ENCODE assay signal across 8 mouse cellular contexts in the genomic region with DNA sequence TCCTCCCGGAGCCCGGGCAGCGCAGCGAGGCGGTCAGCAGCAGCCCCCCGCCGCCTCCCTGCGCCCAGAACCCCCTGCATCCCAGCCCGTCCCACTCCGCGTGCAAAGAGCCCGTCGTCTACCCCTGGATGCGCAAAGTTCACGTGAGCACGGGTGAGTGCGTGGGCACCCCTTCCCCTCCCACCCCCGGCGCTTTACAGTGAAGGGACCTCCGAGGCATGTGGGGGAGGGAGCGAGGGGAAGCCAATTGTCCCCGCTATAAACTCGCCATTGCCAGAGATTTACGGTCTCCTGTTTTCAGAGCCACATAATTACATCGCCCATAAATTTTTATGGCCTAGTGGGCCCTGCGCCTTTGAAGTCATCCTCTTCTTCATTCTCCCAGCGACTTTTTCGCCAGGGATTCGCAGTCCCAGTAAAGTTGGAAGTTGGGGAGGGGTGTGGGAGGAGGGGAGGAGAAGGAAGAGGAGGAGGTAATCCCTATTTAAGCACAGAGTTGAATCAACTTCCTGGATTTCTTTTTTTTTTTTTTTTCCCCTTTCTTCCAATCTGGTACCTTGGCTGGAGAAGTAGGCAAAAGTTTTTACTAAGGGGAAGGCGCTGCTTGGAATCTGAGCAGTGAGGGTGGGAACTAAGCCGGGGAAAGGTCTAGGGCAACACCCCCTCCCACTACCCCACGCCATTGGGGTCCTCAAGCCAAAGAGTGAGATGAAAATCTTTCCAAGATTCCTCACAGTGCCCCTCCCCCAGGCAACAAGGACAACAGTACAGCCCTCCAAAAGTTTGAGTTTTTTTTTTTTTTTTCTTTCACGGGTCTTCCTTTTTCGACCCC. TPM values are rescaled to one million over a fixed set of nuclear protein-coding genes. Genes with fewer than 3 reads are reported as not detected.
DNase-seq lines count a peak whose midpoint lies in the region; ATAC-seq and TF ChIP-seq lines count a peak whose summit lies in the region.

No protein-coding gene starts in this region.

- H3K4me1 ChIP-seq in neural tube, embryonic 11.5 days (ENCODE audit: control insufficient read depth, insufficient read depth, low read length), result peaks cover 29% of the 10 kb centered on the region
- no peaks in the 10 kb centered on the region for H3K4me1 ChIP-seq in forebrain, postnatal 0 days (ENCODE audit: insufficient read depth)

- H3K27me3 ChIP-seq in neural tube, embryonic 11.5 days (ENCODE audit: control insufficient read depth, insufficient read depth, low read length), result no peaks in the 10 kb centered on the region
- peaks cover 99% of the 10 kb centered on the region for H3K27me3 ChIP-seq in forebrain, postnatal 0 days (ENCODE audit: insufficient read depth, low read length)
- peaks cover 83% of the 10 kb centered on the region for H3K27me3 ChIP-seq in myocyte (ENCODE audit: control insufficient read depth, insufficient read depth, insufficient read length)

- DNase-seq in neural tube, embryonic 11.5 days (ENCODE audit: low spot score), result peak; percentile 67
- DNase-seq in neural tube, embryonic 10.5 days (ENCODE audit: extremely low spot score, low spot score), result no peak
- DNase-seq in forebrain, postnatal 0 days, result no peak
- peak; percentile 61 to 66 for DNase-seq in kidney, postnatal 36 days
- no peak for DNase-seq in cerebellum, postnatal 4 days (ENCODE audit: low spot score in 2 of 2)
- DNase-seq in layer of hippocampus, adult 2 months (ENCODE audit: low spot score in 2 of 2), result no peak
- DNase-seq in left cerebral cortex, postnatal 36 days (ENCODE audit: low spot score in 2 of 2), result no peak

- TF ChIP-seq POLR2A in myocyte (IDR thresholded peaks at IDR 0.05; ENCODE audit: insufficient read length, low read depth), result no peak

- peak overlapping the region; percentile 100 for H3K9ac ChIP-seq in neural tube, embryonic 11.5 days (ENCODE audit: low read length)
- no peak overlapping the region for H3K9ac ChIP-seq in forebrain, postnatal 0 days

- peak overlapping the region; percentile 100 for H3K27ac ChIP-seq in neural tube, embryonic 11.5 days (ENCODE audit: low read depth, low read length)
- no peak overlapping the region for H3K27ac ChIP-seq in forebrain, postnatal 0 days (ENCODE audit: low read depth, low read length)
- no peak overlapping the region for H3K27ac ChIP-seq in layer of hippocampus, adult 2 months

- intact Hi-C loops in left cerebral cortex, postnatal 36 days (cut with DNase I), result loop anchor here (10.0 kb wide), 1 partner anchor 314 kb away; the partner anchor contains the start of gene Igf2bp1

- no peak for TF ChIP-seq CTCF in forebrain, postnatal 0 days (IDR thresholded peaks at IDR 0.05; ENCODE audit: low read depth)
- no peak for TF ChIP-seq CTCF in layer of hippocampus, adult 2 months (conservative IDR thresholded peaks at IDR 0.05)

- H3K79me2 ChIP-seq in myocyte (ENCODE audit: control insufficient read depth, insufficient read depth), result no peaks in the 10 kb centered on the region

- H3K9me3 ChIP-seq in neural tube, embryonic 11.5 days (ENCODE audit: control insufficient read depth, low read length), result no peaks in the 10 kb centered on the region
- H3K9me3 ChIP-seq in forebrain, postnatal 0 days (ENCODE audit: low read length), result no peaks in the 10 kb centered on the region

- peak; percentile 73 for ATAC-seq in neural tube, embryonic 11.5 days (ENCODE audit: insufficient read depth, low FRiP score, low TSS enrichment)
- no peak for ATAC-seq in forebrain, postnatal 0 days

- WGBS in neural tube, embryonic 11.5 days, result under 1% methylated on average over 26 of the region's 34 CpGs
- under 1% methylated on average over 26 of the region's 34 CpGs for WGBS in forebrain, postnatal 0 days

- peaks cover 2% of the 10 kb centered on the region; the same call in 1 of the 2 replicates for H3K36me3 ChIP-seq in neural tube, embryonic 11.5 days (ENCODE audit: control insufficient read depth, insufficient read depth, low read length)
- no peaks in the 10 kb centered on the region for H3K36me3 ChIP-seq in forebrain, postnatal 0 days (ENCODE audit: insufficient read depth)
- H3K36me3 ChIP-seq in myocyte (ENCODE audit: control insufficient read depth, insufficient read depth), result no peaks in the 10 kb centered on the region

- H3ac ChIP-seq in myocyte (ENCODE audit: control insufficient read depth, insufficient read length), result no peak overlapping the region

- H3K4me3 ChIP-seq in neural tube, embryonic 11.5 days (ENCODE audit: low read depth, low read length), result peak overlapping the region; percentile 96
- H3K4me3 ChIP-seq in forebrain, postnatal 0 days (ENCODE audit: low read depth, low read length), result no peak overlapping the region
- no peak overlapping the region for H3K4me3 ChIP-seq in myocyte
- no peak overlapping the region for H3K4me3 ChIP-seq in layer of hippocampus, adult 2 months

- H3K4me2 ChIP-seq in neural tube, embryonic 11.5 days (ENCODE audit: low read depth), result peak overlapping the region; percentile 100
- H3K4me2 ChIP-seq in forebrain, postnatal 0 days (ENCODE audit: low read depth), result peak overlapping the region; percentile 10; the same call in 1 of the 2 replicates
- H3K4me2 ChIP-seq in myocyte (ENCODE audit: low read depth), result peak overlapping the region; percentile 58

TF ChIP-seq in myocyte, 11 proteins besides CTCF, POLR2A, EP300 and RAD21:
- TF ChIP-seq USF1 (IDR thresholded peaks at IDR 0.05; ENCODE audit: low read depth) (no peak), TCF3 (IDR thresholded peaks at IDR 0.05; ENCODE audit: insufficient read length, low read depth) (no peak), MYOG (IDR thresholded peaks at IDR 0.05; ENCODE audit: control insufficient read depth in 1 of 3, insufficient read depth in 1 of 3, insufficient read length in 2 of 3, low read depth in 2 of 3) (no peak), REST (IDR thresholded peaks at IDR 0.05; ENCODE audit: insufficient read depth, insufficient read length) (no peak), E2F4 (IDR thresholded peaks at IDR 0.05; ENCODE audit: insufficient read depth) (no peak), CEBPB (IDR thresholded peaks at IDR 0.05; ENCODE audit: insufficient read depth, poor library complexity, severe bottlenecking) (no peak), MAX (IDR thresholded peaks at IDR 0.05; ENCODE audit: low read depth) (no peak), SRF (IDR thresholded peaks at IDR 0.05; ENCODE audit: control insufficient read depth, insufficient read length, low read depth) (no peak), POLR2AphosphoS2 (IDR thresholded peaks at IDR 0.05; ENCODE audit: insufficient read length, low read depth) (no peak), MYOD1 (IDR thresholded peaks at IDR 0.05; ENCODE audit: control insufficient read depth in 1 of 3, insufficient read length in 2 of 3, low read depth in 2 of 3) (no peak), TCF12 (IDR thresholded peaks at IDR 0.05; ENCODE audit: insufficient read depth, poor library complexity, severe bottlenecking) (no peak)
TF ChIP-seq in myocyte: peak in this region for 0.

RNA-seq across cellular contexts. Expression of gene Hoxb4, which starts 1.2 kb away (rescaled TPM):
- polyA plus RNA-seq in neural tube, embryonic 11.5 days (2014; fragmentation: Nextera tagmentation; extraction: Ambion mirVana), result 3.1 and 3.8 TPM in 2 replicates
- total RNA-seq in forebrain, postnatal 0 days (2014; rRNA removed), result not detected in 2 replicates
- not detected in 2 replicates for polyA plus RNA-seq in forebrain, postnatal 0 days (2015; fragmentation: Nextera tagmentation; extraction: Ambion mirVana)
- polyA plus RNA-seq in myocyte (2012; fragmentation: generic; extraction: Trizol), result not detected
- total RNA-seq in layer of hippocampus, adult 2 months (2021), result not detected
- total RNA-seq in left cerebral cortex, postnatal 36 days (2021), result not detected

RNA-seq across cellular contexts. Expression of gene Hoxb3, which starts 3.8 kb away (rescaled TPM):
- 10.3 and 14.2 TPM in 2 replicates for polyA plus RNA-seq in neural tube, embryonic 11.5 days (2014; fragmentation: Nextera tagmentation; extraction: Ambion mirVana)
- total RNA-seq in forebrain, postnatal 0 days (2014; rRNA removed), result not detected in 2 replicates
- not detected in 2 replicates for polyA plus RNA-seq in forebrain, postnatal 0 days (2015; fragmentation: Nextera tagmentation; extraction: Ambion mirVana)
- not detected for polyA plus RNA-seq in myocyte (2012; fragmentation: generic; extraction: Trizol)
- not detected for total RNA-seq in layer of hippocampus, adult 2 months (2021)
- total RNA-seq in left cerebral cortex, postnatal 36 days (2021), result not detected

RNA-seq across cellular contexts. Expression of gene Hoxb5, which starts 16.2 kb away (rescaled TPM):
- 49.0 and 49.1 TPM in 2 replicates for polyA plus RNA-seq in neural tube, embryonic 11.5 days (2014; fragmentation: Nextera tagmentation; extraction: Ambion mirVana)
- not detected in 2 replicates for total RNA-seq in forebrain, postnatal 0 days (2014; rRNA removed)
- not detected in 2 replicates for polyA plus RNA-seq in forebrain, postnatal 0 days (2015; fragmentation: Nextera tagmentation; extraction: Ambion mirVana)
- not detected for polyA plus RNA-seq in myocyte (2012; fragmentation: generic; extraction: Trizol)
- total RNA-seq in layer of hippocampus, adult 2 months (2021), result not detected
- total RNA-seq in left cerebral cortex, postnatal 36 days (2021), result not detected

RNA-seq across cellular contexts. Expression of gene Hoxb6, which starts 27.0 kb away (rescaled TPM):
- polyA plus RNA-seq in neural tube, embryonic 11.5 days (2014; fragmentation: Nextera tagmentation; extraction: Ambion mirVana), result 81.4 and 87.2 TPM in 2 replicates
- not detected in 2 replicates for total RNA-seq in forebrain, postnatal 0 days (2014; rRNA removed)
- polyA plus RNA-seq in forebrain, postnatal 0 days (2015; fragmentation: Nextera tagmentation; extraction: Ambion mirVana), result not detected in 2 replicates
- polyA plus RNA-seq in myocyte (2012; fragmentation: generic; extraction: Trizol), result not detected
- total RNA-seq in layer of hippocampus, adult 2 months (2021), result not detected
- total RNA-seq in left cerebral cortex, postnatal 36 days (2021), result not detected

RNA-seq across cellular contexts. Expression of gene Hoxb2, which starts 31.0 kb away (rescaled TPM):
- polyA plus RNA-seq in neural tube, embryonic 11.5 days (2014; fragmentation: Nextera tagmentation; extraction: Ambion mirVana), result 88.2 and 89.0 TPM in 2 replicates
- total RNA-seq in forebrain, postnatal 0 days (2014; rRNA removed), result not detected in 2 replicates
- not detected in 2 replicates for polyA plus RNA-seq in forebrain, postnatal 0 days (2015; fragmentation: Nextera tagmentation; extraction: Ambion mirVana)
- not detected for polyA plus RNA-seq in myocyte (2012; fragmentation: generic; extraction: Trizol)
- not detected for total RNA-seq in layer of hippocampus, adult 2 months (2021)
- total RNA-seq in left cerebral cortex, postnatal 36 days (2021), result not detected

Comparison
In these comparisons a context has a peak if more than half of its experiments do, and no peak if none do; other contexts are left out.
1. DNase-seq: peak in neural tube, embryonic 11.5 days (single experiment) and kidney, postnatal 36 days (2 of 2); none in neural tube, embryonic 10.5 days (single experiment), forebrain, postnatal 0 days (single experiment), cerebellum, postnatal 4 days (0 of 2), layer of hippocampus, adult 2 months (0 of 2) and left cerebral cortex, postnatal 36 days (0 of 2).
2. H3K4me2 ChIP-seq: peak in every context shown above with its lines; median percentile 100 in neural tube, embryonic 11.5 days; 58 in myocyte; 10 in forebrain, postnatal 0 days.